24 mouse cellular contexts compared by ENCODE assay signal in the genomic region with DNA sequence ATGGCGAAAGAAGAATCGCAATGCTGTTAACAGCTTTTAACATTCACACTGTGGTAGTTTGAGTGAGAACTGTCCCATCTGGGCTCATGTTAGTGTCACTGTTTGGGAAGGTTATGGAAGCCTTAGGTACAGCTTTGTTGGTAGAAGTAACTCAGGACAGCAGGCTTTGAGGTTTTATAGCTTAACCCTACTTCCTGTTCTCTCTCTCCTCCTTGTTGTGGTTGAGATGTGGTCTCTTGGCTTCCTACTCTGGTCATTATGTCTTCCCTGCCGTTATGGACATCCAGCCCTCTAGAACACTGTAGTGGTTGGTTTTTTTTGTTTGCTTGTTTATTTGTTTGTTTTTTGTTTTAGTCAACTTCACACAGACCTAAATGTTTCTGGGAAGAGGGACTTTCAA. TPM values are rescaled to one million over a fixed set of nuclear protein-coding genes. Genes with fewer than 3 reads are reported as not detected.
DNase-seq lines count a peak whose midpoint lies in the region; ATAC-seq and TF ChIP-seq lines count a peak whose summit lies in the region.
"Had no signal": no experiment of that assay in that cellular context is flagged by ENCODE, and none has a peak within 500 bp of the region (broad histone marks: within the 10 kb centered on the region; RNA-seq: fewer than 3 reads in every experiment).

No protein-coding gene starts in this region.

- no peak overlapping the region for H3K4me2 ChIP-seq in kidney, embryonic 16.5 days (replicated peaks; ENCODE audit: low read depth, low read length)
- H3K4me2 ChIP-seq: embryonic facial prominence, embryonic 15.5 days; heart, embryonic 12.5 days; hindbrain, embryonic 13.5 days; intestine, embryonic 15.5 days; neural tube, embryonic 13.5 days had no signal

- H3K4me3 ChIP-seq in kidney, adult 2 months (ENCODE audit: insufficient read depth, low read depth, low read length), result no peak overlapping the region
- no peak overlapping the region for H3K4me3 ChIP-seq in kidney, embryonic 16.5 days (ENCODE audit: low read length)
- H3K4me3 ChIP-seq in heart, embryonic 10.5 days, result no peak overlapping the region
- H3K4me3 ChIP-seq: embryonic facial prominence, embryonic 15.5 days; heart, embryonic 12.5 days; hindbrain, embryonic 13.5 days; intestine, embryonic 15.5 days; left cerebral cortex, adult 2 months; limb, embryonic 10.5 days; midbrain, embryonic 10.5 days; neural tube, embryonic 13.5 days had no signal

- no peaks in the 10 kb centered on the region for H3K27me3 ChIP-seq in kidney, adult 2 months (replicated peaks; ENCODE audit: control insufficient read depth, insufficient read depth, low read length)
- no peaks in the 10 kb centered on the region for H3K27me3 ChIP-seq in kidney, embryonic 16.5 days (ENCODE audit: insufficient read depth, low read length)
- H3K27me3 ChIP-seq in heart, embryonic 10.5 days (ENCODE audit: insufficient read depth, poor library complexity, severe bottlenecking), result no peaks in the 10 kb centered on the region
- H3K27me3 ChIP-seq: embryonic facial prominence, embryonic 15.5 days; heart, embryonic 12.5 days; hindbrain, embryonic 13.5 days; intestine, embryonic 15.5 days; neural tube, embryonic 13.5 days had no signal

- H3K27ac ChIP-seq in kidney, adult 2 months (ENCODE audit: insufficient read depth, low read depth, low read length), result no peak overlapping the region
- H3K27ac ChIP-seq in kidney, embryonic 16.5 days (ENCODE audit: low read length), result no peak overlapping the region
- H3K27ac ChIP-seq in heart, embryonic 10.5 days, result no peak overlapping the region
- H3K27ac ChIP-seq: embryonic facial prominence, embryonic 15.5 days; hindbrain, embryonic 13.5 days; intestine, embryonic 15.5 days; left cerebral cortex, adult 2 months; limb, embryonic 10.5 days; midbrain, embryonic 10.5 days; neural tube, embryonic 13.5 days; stomach, postnatal 0 days had no signal

- peak; percentile 60 for ATAC-seq in inflammation-experienced regulatory T-cells, adult 6 months
- no peak for ATAC-seq in kidney, embryonic 16.5 days (ENCODE audit: low FRiP score, low TSS enrichment)
- ATAC-seq: forebrain, embryonic 16.5 days; intestine, embryonic 15.5 days had no signal

- H3K9me3 ChIP-seq in kidney, embryonic 16.5 days (ENCODE audit: low read length), result no peaks in the 10 kb centered on the region
- H3K9me3 ChIP-seq in heart, embryonic 10.5 days, result no peaks in the 10 kb centered on the region
- H3K9me3 ChIP-seq: embryonic facial prominence, embryonic 15.5 days; heart, embryonic 12.5 days; hindbrain, embryonic 13.5 days; intestine, embryonic 15.5 days; limb, embryonic 10.5 days; midbrain, embryonic 10.5 days; neural tube, embryonic 13.5 days had no signal

- 85% methylated on average over 3 of the region's 3 CpGs for WGBS in kidney, adult 2 months
- 70% methylated on average over 3 of the region's 3 CpGs for WGBS in kidney, embryonic 16.5 days
- WGBS in heart, embryonic 10.5 days, result 84% methylated on average over 3 of the region's 3 CpGs

- no peak overlapping the region for H3K9ac ChIP-seq in kidney, embryonic 16.5 days (replicated peaks; ENCODE audit: low read length)
- H3K9ac ChIP-seq: embryonic facial prominence, embryonic 15.5 days; heart, embryonic 12.5 days; hindbrain, embryonic 13.5 days; intestine, embryonic 15.5 days; neural tube, embryonic 13.5 days had no signal

- TF ChIP-seq POLR2A in kidney, adult 2 months (IDR thresholded peaks at IDR 0.05; ENCODE audit: low read depth, low read length), result no peak

- no peaks in the 10 kb centered on the region for H3K36me3 ChIP-seq in kidney, adult 2 months (ENCODE audit: control insufficient read depth, insufficient read depth, low read length)
- H3K36me3 ChIP-seq in kidney, embryonic 16.5 days (ENCODE audit: insufficient read depth, low read length), result no peaks in the 10 kb centered on the region
- no peaks in the 10 kb centered on the region for H3K36me3 ChIP-seq in heart, embryonic 10.5 days
- H3K36me3 ChIP-seq: embryonic facial prominence, embryonic 15.5 days; heart, embryonic 12.5 days; hindbrain, embryonic 13.5 days; intestine, embryonic 15.5 days; limb, embryonic 10.5 days; midbrain, embryonic 10.5 days; neural tube, embryonic 13.5 days had no signal

- DNase-seq in CD4-positive helper T cell, adult 2 months (ENCODE audit: low read depth, low spot score), result peak; percentile 46
- peak; percentile 28 for DNase-seq in MEL-GATA-1-ER (ENCODE audit: extremely low read depth, low read depth)
- peak; percentile 28 to 66 for DNase-seq in natural killer cell, adult 2 months (ENCODE audit: low spot score in 2 of 2)
- DNase-seq in kidney, adult 2 months, result no peak
- no peak for DNase-seq in heart, embryonic 10.5 days (ENCODE audit: low spot score)
- DNase-seq: B cell, adult 2 months; cerebellum, postnatal 14 days; heart, postnatal 14 days; kidney, postnatal 4 days; layer of hippocampus, adult 9-11 months; lung, adult 18-20 months; right cerebral cortex, postnatal 14 days had no signal

- TF ChIP-seq CTCF in kidney, adult 2 months (conservative IDR thresholded peaks at IDR 0.05; ENCODE audit: insufficient read depth, insufficient read length, low read depth, low read length), result no peak

- H3K4me1 ChIP-seq in kidney, adult 2 months (ENCODE audit: control insufficient read depth, insufficient read depth, low read length), result no peaks in the 10 kb centered on the region
- H3K4me1 ChIP-seq in kidney, embryonic 16.5 days (ENCODE audit: insufficient read depth, low read length), result 0 out of 2 replicates have a peak, but pooled peaks cover 3% of the 10 kb centered on the region
- peaks cover 4% of the 10 kb centered on the region; the same call in 1 of the 2 replicates for H3K4me1 ChIP-seq in heart, embryonic 10.5 days
- H3K4me1 ChIP-seq: intestine, embryonic 15.5 days had no signal

RNA-seq across cellular contexts. Expression of a gene that starts 18.8 kb away (rescaled TPM):
- 100 to 1,000 TPM; 149 to 161 (median 153) TPM for polyA plus RNA-seq in inflammation-experienced regulatory T-cells, adult 6 months (2017; shearing (Covaris generic))
- polyA plus RNA-seq in kidney, adult 2 months (2012; rRNA removed), result 16.7 and 21.9 TPM in 2 replicates
- 155 and 162 TPM in 2 replicates for polyA plus RNA-seq in kidney, embryonic 16.5 days (2015; fragmentation: Nextera tagmentation; extraction: Ambion mirVana)
- 137 and 155 TPM in 2 replicates for polyA plus RNA-seq in heart, embryonic 10.5 days (2016; fragmentation: Nextera tagmentation; extraction: Ambion mirVana)

Comparison
In these comparisons a context has a peak if more than half of its experiments do, and no peak if none do; other contexts are left out.
1. DNase-seq: peak in CD4-positive helper T cell, adult 2 months (single experiment), MEL-GATA-1-ER (single experiment) and natural killer cell, adult 2 months (2 of 2); none in kidney, adult 2 months (single experiment) and heart, embryonic 10.5 days (single experiment).